Mouse (Mus musculus): ENCODE measurements around the gene Tssk3. TPM values are rescaled to one million over a fixed set of nuclear protein-coding genes. Genes with fewer than 3 reads are reported as not detected.
A peak's percentile ranks its signal among the peaks of the same experiment; 100 is the strongest.

The Tssk3 gene
- total and polyA plus RNA-seq, 2 experiments from 2014 or later = not detected

GRCm38 (mm10) chr4:129507434-129508236 lies 16.8 kb upstream of the Tssk3 start:
- no peak overlapping the region for H3K4me3 ChIP-seq (ENCODE audit: low read depth, low read length)
- no peaks in the 10 kb centered on the region for H3K27me3 ChIP-seq (ENCODE audit: control insufficient read depth, insufficient read depth, low read length)
- peaks cover 34% of the 10 kb centered on the region for H3K4me1 ChIP-seq (ENCODE audit: control insufficient read depth, insufficient read depth)
- no peak overlapping the region for H3K4me2 ChIP-seq (ENCODE audit: low read depth, low read length)
- 49% methylated on average over 9 of the region's 10 CpGs for WGBS
- TF ChIP-seq CTCF (IDR thresholded peaks at IDR 0.05; ENCODE audit: low read depth) (no peak), EP300 (IDR thresholded peaks at IDR 0.05; ENCODE audit: low read depth) (no peak)
- ATAC-seq (ENCODE audit: insufficient read depth, low read depth) (no peak; the same call in 1 of the 2 replicates), DNase-seq (ENCODE audit: low spot score) (no peak)
- H3K9me3 ChIP-seq (replicated peaks; ENCODE audit: control insufficient read depth, low read length) = no peaks in the 10 kb centered on the region
- no peak overlapping the region for H3K9ac ChIP-seq (replicated peaks; ENCODE audit: low read depth, low read length)
- H3K27ac ChIP-seq (ENCODE audit: low read depth) = peak overlapping the region; percentile 31
- H3K36me3 ChIP-seq (replicated peaks; ENCODE audit: control insufficient read depth, insufficient read depth, low read length) = no peaks in the 10 kb centered on the region

GRCm38 (mm10) chr4:129505511-129505910 lies 14.7 kb upstream of the Tssk3 start:
- WGBS = 88% methylated on average over 3 of the region's 3 CpGs
- Histone ChIP-seq H3K4me2 (ENCODE audit: low read depth, low read length) (no peak overlapping the region), H3K9me3 (replicated peaks; ENCODE audit: control insufficient read depth, low read length) (no peaks in the 10 kb centered on the region), H3K4me1 (ENCODE audit: control insufficient read depth, insufficient read depth) (peaks cover 49% of the 10 kb centered on the region), H3K4me3 (ENCODE audit: low read depth, low read length) (no peak overlapping the region), H3K9ac (replicated peaks; ENCODE audit: low read depth, low read length) (no peak overlapping the region), H3K36me3 (replicated peaks; ENCODE audit: control insufficient read depth, insufficient read depth, low read length) (no peaks in the 10 kb centered on the region), H3K27ac (ENCODE audit: low read depth) (no peak overlapping the region), H3K27me3 (ENCODE audit: control insufficient read depth, insufficient read depth, low read length) (no peaks in the 10 kb centered on the region)
- TF ChIP-seq CTCF (IDR thresholded peaks at IDR 0.05; ENCODE audit: low read depth) (no peak), EP300 (IDR thresholded peaks at IDR 0.05; ENCODE audit: low read depth) (no peak)
- ATAC-seq (ENCODE audit: insufficient read depth, low read depth) (no peak), DNase-seq (ENCODE audit: low spot score) (no peak)

- no peak overlapping the region for H3K9ac ChIP-seq (replicated peaks; ENCODE audit: low read depth, low read length)
- DNase-seq (ENCODE audit: low spot score) (no peak), ATAC-seq (ENCODE audit: insufficient read depth, low read depth) (no peak)
- peaks cover 42% of the 10 kb centered on the region for H3K4me1 ChIP-seq (ENCODE audit: control insufficient read depth, insufficient read depth)
- H3K4me2 ChIP-seq (ENCODE audit: low read depth, low read length) = no peak overlapping the region
- no peaks in the 10 kb centered on the region for H3K36me3 ChIP-seq (replicated peaks; ENCODE audit: control insufficient read depth, insufficient read depth, low read length)
- no peak for TF ChIP-seq CTCF (IDR thresholded peaks at IDR 0.05; ENCODE audit: low read depth)
- no peak for TF ChIP-seq EP300 (IDR thresholded peaks at IDR 0.05; ENCODE audit: low read depth)
- H3K27me3 ChIP-seq (ENCODE audit: control insufficient read depth, insufficient read depth, low read length) = no peaks in the 10 kb centered on the region
- no peak overlapping the region for H3K4me3 ChIP-seq (ENCODE audit: low read depth, low read length)
- 50% methylated on average over 11 of the region's 11 CpGs for WGBS
- H3K27ac ChIP-seq (ENCODE audit: low read depth) = no peak overlapping the region
- no peaks in the 10 kb centered on the region for H3K9me3 ChIP-seq (replicated peaks; ENCODE audit: control insufficient read depth, low read length)
Observed at GRCm38 (mm10) chr4:129502901-129503444, 12.2 kb upstream of the Tssk3 start.

GRCm38 (mm10) chr4:129502327-129502888 lies 11.6 kb upstream of the Tssk3 start:
- H3K4me1 ChIP-seq (ENCODE audit: control insufficient read depth, insufficient read depth) = peaks cover 37% of the 10 kb centered on the region
- H3K4me3 ChIP-seq (ENCODE audit: low read depth, low read length) = no peak overlapping the region
- peak overlapping the region; percentile 21; the same call in 1 of the 2 replicates for H3K27ac ChIP-seq (ENCODE audit: low read depth)
- no peaks in the 10 kb centered on the region for H3K27me3 ChIP-seq (ENCODE audit: control insufficient read depth, insufficient read depth, low read length)
- no peak overlapping the region for H3K4me2 ChIP-seq (ENCODE audit: low read depth, low read length)
- H3K36me3 ChIP-seq (replicated peaks; ENCODE audit: control insufficient read depth, insufficient read depth, low read length) = no peaks in the 10 kb centered on the region
- 40% methylated on average over 9 of the region's 9 CpGs for WGBS
- no peaks in the 10 kb centered on the region for H3K9me3 ChIP-seq (replicated peaks; ENCODE audit: control insufficient read depth, low read length)
- DNase-seq (ENCODE audit: low spot score) = no peak
- TF ChIP-seq CTCF (IDR thresholded peaks at IDR 0.05; ENCODE audit: low read depth) = no peak
- TF ChIP-seq EP300 (IDR thresholded peaks at IDR 0.05; ENCODE audit: low read depth) = no peak
- H3K9ac ChIP-seq (replicated peaks; ENCODE audit: low read depth, low read length) = no peak overlapping the region
- no peak for ATAC-seq (ENCODE audit: insufficient read depth, low read depth)

- peak; percentile 88 for ATAC-seq (ENCODE audit: insufficient read depth, low read depth)
- peaks cover 37% of the 10 kb centered on the region for H3K4me1 ChIP-seq (ENCODE audit: control insufficient read depth, insufficient read depth)
- 2% methylated on average over 47 of the region's 49 CpGs for WGBS
Observed at GRCm38 (mm10) chr4:129500607-129501566, 10.1 kb upstream of the Tssk3 start.

More at GRCm38 (mm10) chr4:129500607-129501566, 10.1 kb upstream of the Tssk3 start:
- Histone ChIP-seq H3K9me3 (replicated peaks; ENCODE audit: control insufficient read depth, low read length) (no peaks in the 10 kb centered on the region), H3K4me2 (ENCODE audit: low read depth, low read length) (peak overlapping the region; percentile 82), H3K4me3 (ENCODE audit: low read depth, low read length) (peak overlapping the region; percentile 60), H3K9ac (replicated peaks; ENCODE audit: low read depth, low read length) (peak overlapping the region; percentile 53), H3K36me3 (replicated peaks; ENCODE audit: control insufficient read depth, insufficient read depth, low read length) (no peaks in the 10 kb centered on the region), H3K27me3 (ENCODE audit: control insufficient read depth, insufficient read depth, low read length) (no peaks in the 10 kb centered on the region), H3K27ac (ENCODE audit: low read depth) (peak overlapping the region; percentile 88)
- no peak for TF ChIP-seq CTCF (IDR thresholded peaks at IDR 0.05; ENCODE audit: low read depth)
- peak; percentile 27; the same call in 1 of the 2 replicates for TF ChIP-seq EP300 (IDR thresholded peaks at IDR 0.05; ENCODE audit: low read depth)
- peak; percentile 90 for DNase-seq (ENCODE audit: low spot score)
